Mouse (Mus musculus) urinary bladder, postnatal 14 days (tissue): ENCODE data around the gene Dennd4a.

Source experiments
- DNase-seq: peaks from one replicate; pipeline ENCODE4 v3.0.0; 2021; ENCODE audit warnings: low spot score

The Dennd4a gene

DNA sequence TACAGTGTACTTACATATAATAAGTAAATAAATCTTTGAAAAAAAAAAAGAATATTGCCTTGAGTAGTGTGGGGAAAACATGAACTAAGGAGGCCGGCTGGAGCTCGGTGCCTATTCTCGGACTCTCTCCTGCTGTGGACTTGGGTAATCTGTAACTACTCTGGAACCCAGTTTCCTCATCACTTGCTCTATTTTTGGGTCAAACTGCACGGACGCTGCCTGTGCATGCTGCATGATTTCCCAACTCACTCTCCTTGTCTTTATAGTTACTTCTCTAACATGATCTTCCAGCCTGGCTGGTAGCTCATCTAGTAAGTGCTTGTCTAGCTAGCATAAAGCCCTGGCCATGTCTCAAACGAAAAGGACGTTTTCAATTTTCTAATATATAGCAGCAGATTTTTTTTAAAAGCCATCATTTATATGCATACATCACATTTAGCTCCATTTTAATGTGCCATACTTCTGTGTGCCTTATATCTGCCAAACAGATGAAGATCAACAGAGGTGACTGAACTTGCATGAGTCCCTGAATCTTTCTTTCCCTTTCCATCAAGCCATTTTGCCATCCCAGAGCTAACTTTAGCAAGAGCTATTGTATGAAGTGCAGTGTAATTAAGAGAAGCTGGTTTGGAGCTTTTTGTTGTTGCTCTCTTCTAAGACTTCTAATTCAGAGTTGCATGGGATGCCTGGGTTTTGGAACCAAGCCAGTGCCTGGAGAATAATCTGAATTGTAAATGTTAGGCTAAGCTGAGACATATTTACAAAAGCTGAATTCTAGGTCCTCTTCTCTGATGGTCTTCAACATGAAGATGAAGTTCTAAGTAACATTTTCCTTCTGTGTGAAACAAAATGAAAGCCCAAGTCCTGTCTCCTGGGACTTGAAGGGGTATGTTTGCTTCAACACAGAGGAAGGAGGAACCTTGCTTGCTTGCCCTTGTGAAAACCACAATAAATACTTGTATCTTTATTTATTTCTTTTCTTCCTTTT is 20.2 kb upstream of the Dennd4a start:
- DNase-seq = no peak

GRCm38 (mm10) chr9:64791676-64792075 is 19.5 kb upstream of the Dennd4a start:
- DNase-seq = no peak

GRCm38 (mm10) chr9:64792379-64793274 is 18.5 kb upstream of the Dennd4a start:
- no peak for DNase-seq

- DNase-seq = no peak
Measured at GRCm38 (mm10) chr9:64793275-64793590, 17.9 kb upstream of the Dennd4a start.

- DNase-seq = no peak
Measured at GRCm38 (mm10) chr9:64793794-64794193, 17.3 kb upstream of the Dennd4a start.

DNA sequence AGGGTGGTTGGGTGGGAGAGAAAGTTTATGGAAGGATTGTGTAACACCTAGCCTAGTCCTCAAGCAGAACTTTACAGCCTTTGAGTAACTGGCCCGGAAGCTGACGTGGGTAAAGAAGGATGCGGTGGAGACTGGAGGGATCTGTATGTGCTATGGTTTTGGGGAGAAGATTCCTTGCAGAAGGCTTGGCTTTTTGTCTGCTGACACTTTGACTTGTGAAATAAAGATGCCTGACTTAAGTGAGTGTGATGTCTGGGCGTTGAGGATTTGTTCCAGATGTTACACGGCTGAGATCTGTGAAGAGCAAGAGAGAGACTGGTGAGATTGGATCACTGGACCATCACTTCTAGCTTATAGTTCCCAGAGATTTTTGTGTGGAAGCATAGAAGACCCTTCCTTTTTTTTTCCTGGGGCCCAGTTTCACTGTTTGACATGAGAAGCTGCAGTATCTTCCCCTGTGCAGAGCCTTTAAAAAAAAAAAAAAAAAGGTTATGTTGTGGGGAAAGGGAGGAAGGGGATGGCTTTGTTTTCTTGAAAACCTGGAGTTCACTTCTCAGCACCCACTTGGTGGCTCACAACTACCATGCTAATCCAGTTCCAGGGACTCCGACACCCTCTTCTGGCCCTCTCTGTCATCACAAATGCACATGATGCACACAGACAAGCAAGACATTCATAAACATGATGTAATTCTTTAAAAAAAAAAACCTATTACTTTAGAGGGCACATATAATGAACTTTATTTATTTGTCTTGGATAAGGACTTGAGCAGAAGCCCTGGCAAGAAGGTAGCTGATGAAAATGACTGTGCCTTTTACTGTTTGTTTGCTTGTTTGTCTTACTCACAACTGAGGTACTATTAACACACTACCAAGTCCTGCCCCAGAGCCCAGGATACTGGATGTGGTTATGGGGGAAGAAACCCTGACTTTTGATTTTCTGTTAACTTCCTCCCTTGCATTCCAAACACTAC is 16.4 kb upstream of the Dennd4a start:
- DNase-seq = no peak

DNA sequence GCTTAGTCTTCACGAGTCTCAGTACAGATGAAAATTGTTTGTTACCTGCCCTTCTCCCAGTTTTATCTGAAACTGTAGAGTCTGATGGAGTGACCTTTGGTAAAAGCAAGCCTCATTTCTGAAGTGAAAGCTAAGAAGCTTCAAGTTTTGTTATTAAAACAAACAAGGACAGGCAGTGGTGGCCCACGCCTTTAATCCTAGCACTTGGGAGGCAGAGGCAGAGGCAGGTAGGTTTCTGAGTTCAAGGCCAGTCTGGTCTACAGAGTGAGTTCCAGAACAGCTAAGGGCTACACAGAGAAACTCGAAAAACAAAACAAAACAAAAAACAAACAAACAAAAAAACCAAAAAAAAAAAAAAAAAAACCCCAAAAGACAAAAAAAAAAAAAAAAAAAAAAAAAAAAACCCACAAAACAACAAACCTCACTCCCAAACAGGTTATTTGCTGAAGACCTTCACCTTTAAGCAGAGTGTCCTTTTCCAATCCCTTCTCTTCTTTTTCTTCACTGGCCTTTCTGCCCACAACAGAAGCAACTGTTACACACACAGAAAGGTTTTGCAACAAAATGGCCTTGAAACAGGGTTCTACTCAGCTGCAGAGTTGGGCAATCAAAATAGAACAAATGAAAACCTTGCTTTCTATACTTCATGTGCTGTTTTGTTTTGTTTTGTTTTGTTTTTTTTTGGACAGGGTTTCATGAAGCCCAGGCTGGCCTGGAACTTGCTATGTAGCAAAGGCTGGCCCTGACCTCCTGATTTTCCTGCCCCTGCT is 15.1 kb upstream of the Dennd4a start:
- DNase-seq = no peak

DNA sequence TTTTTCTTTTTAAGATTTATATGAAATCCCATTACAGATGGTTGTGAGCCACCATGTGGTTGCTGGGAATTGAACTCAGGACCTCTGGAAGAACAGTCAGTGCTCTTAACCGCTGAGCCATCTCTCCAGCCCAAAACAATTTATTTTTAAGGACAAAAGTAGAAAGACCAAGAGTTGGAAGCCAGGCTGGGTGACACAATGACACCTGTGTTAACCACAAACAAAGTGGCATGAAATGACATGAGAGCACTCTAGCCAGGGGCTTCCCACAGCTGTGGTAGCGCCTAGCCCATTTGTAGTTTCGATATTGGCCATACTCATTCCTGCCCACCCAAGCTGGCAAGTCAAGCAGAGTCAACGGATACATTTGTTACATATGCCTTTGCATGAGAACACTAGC is 13.7 kb upstream of the Dennd4a start:
- DNase-seq = no peak

GRCm38 (mm10) chr9:64798099-64798498 is 13.0 kb upstream of the Dennd4a start:
- no peak for DNase-seq

DNA sequence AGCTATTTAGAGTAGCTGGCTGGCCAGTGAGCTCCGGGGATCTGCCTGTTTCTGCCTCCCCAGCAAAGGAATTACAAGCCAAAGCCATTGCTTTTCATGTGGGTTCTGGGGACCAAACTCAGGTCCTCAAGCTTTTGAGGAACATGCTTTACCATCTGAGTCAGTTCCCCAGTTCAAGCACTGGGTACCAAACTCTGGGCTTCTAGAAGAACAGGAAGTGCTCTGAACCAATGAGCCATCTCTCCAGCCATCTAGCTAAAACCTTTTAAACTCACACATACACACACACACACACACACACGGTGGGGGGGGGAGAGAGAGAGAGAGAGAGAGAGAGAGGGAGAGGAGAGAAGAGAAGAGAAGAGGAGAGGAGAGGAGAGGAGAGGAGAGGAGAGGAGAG is 12.3 kb upstream of the Dennd4a start:
- DNase-seq = no peak

GRCm38 (mm10) chr9:64799504-64799903 is 11.6 kb upstream of the Dennd4a start:
- DNase-seq = no peak

GRCm38 (mm10) chr9:64802561-64802960 is 8.6 kb upstream of the Dennd4a start:
- DNase-seq = no peak

DNA sequence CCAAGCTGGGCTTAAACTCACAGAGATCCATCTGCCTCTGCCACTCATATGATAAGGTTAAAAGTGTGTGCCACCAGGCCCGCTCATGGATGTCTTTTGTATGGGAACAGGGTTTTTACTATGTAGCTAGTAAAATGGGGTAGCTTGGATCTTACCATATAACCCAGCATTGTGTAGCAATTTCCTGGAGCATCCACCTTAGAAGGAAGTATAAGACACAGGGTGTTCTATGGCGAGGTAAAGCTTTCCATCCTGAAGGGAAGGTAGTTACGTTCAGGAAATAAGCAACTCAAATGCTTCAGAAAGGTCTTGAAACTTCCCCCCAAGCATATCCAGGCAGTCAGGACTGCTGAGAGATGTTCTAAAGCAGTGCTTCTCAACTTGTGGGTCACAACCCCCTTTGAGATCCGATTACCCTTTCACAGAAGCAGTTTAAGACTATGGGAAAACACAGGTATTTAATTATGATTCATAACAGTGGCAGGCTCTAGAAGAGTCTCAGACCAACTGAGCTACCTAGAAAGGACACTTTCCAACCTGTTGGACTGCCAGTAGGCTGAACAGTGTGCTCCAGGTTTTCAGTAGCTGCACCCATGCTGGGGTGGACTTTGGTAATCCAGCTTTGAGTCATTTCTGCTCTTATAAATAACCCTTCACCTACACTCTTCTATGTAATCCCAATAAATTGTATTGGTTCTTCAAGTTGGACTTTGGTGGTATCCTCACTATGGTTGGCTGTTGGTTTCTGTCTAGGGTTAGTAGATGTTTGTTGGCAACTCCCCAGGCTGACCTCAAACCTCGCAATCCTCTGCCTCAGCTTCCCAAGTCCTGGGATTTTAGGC is 7.5 kb upstream of the Dennd4a start:
- DNase-seq = no peak

DNA sequence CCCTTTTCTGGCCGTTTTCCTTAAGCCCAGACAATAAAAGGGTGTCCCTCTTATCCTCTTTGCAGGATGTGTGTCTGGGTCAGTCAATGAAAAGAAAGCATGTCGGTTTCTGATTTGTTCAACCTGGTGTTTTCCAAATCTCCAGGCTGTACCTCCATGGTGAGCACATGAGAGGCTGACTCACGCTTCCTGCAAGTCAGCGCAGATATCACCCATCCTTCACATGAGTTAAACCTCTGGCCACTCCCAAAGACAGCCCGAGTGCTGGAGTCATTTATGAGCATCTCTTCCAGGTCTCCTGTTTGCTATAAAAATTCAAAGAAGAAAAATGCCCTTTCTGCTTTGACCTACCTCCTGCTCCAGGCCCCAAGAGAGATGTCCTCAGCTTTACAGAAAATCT is 5.3 kb upstream of the Dennd4a start:
- peak; percentile 20 for DNase-seq

DNA sequence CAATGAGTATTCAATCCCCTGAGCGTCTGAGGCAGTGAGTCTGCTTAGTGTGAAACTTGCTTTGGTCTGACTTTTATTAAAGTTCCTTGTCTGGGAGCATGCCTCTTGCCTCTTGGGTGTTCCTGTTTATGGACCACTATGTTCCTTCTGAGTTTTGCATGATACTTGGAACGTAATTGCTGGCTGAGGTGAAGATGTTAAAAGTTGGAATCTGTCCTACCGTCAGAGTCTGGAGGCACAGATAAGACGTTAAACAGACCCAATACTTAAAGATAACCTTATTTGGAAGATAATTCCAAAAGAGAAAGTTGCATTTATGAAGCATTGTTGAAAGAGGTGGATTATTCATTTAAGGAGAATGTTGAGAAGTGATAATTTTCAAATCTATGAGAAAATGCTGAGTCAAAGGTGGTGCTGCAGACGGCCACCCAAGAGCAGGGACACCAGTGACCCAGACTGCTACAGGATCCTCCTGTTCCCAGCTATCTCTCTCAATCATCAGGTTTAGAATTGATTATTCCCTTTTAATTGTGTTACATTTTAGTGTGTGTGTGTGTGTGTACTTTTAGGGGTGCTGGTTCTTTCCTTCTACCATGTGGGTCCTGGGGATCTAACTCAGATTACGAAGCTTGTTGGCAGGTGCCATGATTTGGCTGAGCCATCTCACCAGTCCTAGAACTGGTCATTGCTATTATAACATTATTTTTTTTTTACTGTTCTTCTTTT is 4.6 kb upstream of the Dennd4a start:
- DNase-seq = no peak

GRCm38 (mm10) chr9:64807061-64807808 is 3.9 kb upstream of the Dennd4a start:
- no peak for DNase-seq

- DNase-seq = no peak
Measured at GRCm38 (mm10) chr9:64809851-64810250, 1.3 kb upstream of the Dennd4a start.
